Mouse (Mus musculus) layer of hippocampus, adult 2 months (tissue): Measurements from ENCODE around the gene Dcaf4. TPM values are rescaled to one million over a fixed set of nuclear protein-coding genes. Genes with fewer than 3 reads are reported as not detected.

ENCODE experiments used
- DNase-seq, 2 experiments: peaks; one replicate each; pipeline ENCODE4 v3.0.0; 2022; ENCODE audit warnings: low spot score in 2 of 2
- H3K27ac ChIP-seq: fragments of 200-600 bp; 2 replicates; pipeline ENCODE4 v1.8.1; 2022
- H3K4me3 ChIP-seq: fragments of 200-600 bp; 2 replicates; pipeline ENCODE4 v1.8.1; 2022; ENCODE audit warnings: mild to moderate bottlenecking
- CTCF ChIP-seq: fragments of 200-600 bp; conservative IDR thresholded peaks from 2 replicates; pipeline ENCODE4 v1.8.1; 2022; ENCODE audit warnings: antibody characterized with exemption, mild to moderate bottlenecking, moderate library complexity
- total RNA-seq, 2 experiments: library from RNA; stranded (reverse); gene quantifications; 2 replicates each; pipeline ENCODE4 v1.2.3; 2021

The Dcaf4 gene
- total RNA-seq, 2 experiments from 2014 or later = 29.0 to 30.3 TPM

DNA sequence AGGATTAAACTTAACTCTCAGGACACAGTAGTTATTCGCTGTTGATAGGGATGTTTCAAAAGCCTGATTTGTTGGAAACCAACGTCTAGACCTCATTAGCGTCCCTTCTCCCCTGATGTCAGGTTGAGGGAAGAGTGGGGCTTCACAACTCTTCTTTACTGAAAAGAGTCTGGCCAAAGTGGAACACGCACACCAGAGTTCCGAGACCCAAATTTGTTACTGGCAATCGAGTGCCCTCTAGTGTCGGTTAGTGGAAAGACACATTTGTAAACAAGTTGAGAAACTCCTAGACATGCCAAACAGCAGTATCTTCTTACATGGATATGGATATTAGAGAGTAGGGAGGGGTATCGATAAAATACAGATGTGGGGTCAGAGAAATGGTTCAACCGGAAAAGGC lies 18.1 kb upstream of the Dcaf4 start:
- Histone ChIP-seq H3K4me3 (no peak overlapping the region), H3K27ac (no peak overlapping the region)
- TF ChIP-seq CTCF = peak; percentile 93
- DNase-seq = peak; percentile 66 to 82

DNA sequence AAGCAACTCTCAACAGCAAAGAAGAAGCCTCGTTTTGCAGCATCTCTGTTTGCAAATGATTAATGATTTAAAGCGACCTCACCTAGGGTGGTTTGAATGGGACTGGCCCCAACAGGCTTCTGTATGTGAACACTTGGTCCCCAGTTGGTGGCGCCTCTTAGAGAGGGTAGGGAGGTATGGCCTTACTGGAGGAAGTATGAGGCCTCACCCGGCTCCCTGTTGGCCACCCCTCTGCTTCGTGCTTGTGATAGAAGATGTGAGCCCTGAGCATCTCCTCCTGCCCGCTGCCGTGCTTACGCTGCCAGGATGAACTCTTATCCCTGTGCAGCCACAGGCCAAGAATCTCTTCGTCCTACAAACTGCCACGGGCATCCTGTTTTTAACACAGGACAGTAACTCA lies 13.7 kb upstream of the Dcaf4 start:
- Histone ChIP-seq H3K4me3 (no peak overlapping the region), H3K27ac (no peak overlapping the region)
- DNase-seq = no peak
- no peak for TF ChIP-seq CTCF

DNA sequence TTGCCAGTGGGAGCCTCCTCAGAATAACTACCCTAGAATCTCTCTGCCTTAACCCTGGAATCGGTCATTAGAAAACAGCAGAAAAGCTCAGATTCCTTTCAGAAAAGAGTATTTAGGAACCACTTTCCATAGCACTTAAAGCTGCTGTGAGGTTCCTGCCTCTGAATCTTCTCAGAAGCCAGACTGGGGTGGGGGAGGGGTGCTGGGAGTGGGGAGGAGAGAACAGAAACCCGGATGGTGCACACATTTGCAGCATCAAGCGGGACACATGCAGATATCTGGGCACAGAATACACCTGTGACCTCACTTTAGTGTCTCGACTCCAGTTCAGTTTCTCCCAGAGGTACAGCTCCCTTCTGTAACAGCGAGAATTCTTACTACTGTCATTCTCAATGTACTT lies 9.7 kb upstream of the Dcaf4 start:
- Histone ChIP-seq H3K27ac (no peak overlapping the region), H3K4me3 (no peak overlapping the region)
- DNase-seq = no peak
- no peak for TF ChIP-seq CTCF

- TF ChIP-seq CTCF = no peak
- Histone ChIP-seq H3K4me3 (no peak overlapping the region), H3K27ac (0 out of 2 replicates have a peak overlapping the region, but pooled peaks have one; percentile 4)
- no peak for DNase-seq
These were observed 7.5 kb upstream of the Dcaf4 start for GRCm38 (mm10) chr12:83512783-83513182.

DNA sequence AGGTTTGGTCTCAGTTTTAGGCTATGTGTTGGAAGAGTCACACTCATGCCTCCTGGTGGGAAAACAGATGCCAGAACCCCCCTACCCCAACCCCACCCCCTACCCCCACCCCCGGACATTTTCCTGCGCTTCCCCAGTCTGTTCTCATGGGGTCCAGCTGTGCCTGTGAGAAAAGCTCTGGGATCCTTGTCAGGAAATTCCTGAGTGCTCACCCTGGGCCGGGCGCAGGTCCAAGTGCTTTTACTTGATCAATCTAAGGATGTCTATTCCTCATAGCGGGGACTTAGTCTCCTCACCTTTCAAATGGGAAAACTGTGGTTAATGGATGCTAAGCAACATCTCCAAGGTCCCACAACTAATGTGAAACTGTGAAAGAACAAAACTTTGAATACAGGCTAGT lies 7.1 kb upstream of the Dcaf4 start:
- no peak for DNase-seq
- no peak for TF ChIP-seq CTCF
- no peak overlapping the region for H3K27ac ChIP-seq

DNA sequence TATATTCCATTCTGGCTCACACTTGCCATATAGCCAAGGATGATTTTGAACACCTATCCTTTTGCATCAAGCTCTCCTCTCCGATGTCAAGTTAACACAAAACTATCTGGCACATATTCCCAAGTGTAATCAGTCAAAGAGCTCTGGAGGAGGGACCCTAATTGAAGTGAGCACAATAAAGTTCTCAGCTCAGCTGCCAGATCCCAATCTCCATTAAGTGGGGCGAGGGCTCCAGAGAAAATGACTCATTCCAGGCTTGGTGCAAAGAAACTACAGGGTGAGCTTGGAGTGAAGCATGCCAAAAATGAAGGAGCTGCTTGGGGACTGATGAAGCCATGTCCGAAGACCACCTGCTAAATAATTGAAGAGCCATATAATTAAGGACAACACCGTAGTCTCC lies 6.0 kb upstream of the Dcaf4 start:
- Histone ChIP-seq H3K27ac (no peak overlapping the region), H3K4me3 (no peak overlapping the region)
- TF ChIP-seq CTCF = no peak
- no peak for DNase-seq

More for the DNA sequence above, 7.1 kb upstream of the Dcaf4 start:
- H3K4me3 ChIP-seq = no peak overlapping the region

- Histone ChIP-seq H3K27ac (no peak overlapping the region), H3K4me3 (no peak overlapping the region)
- TF ChIP-seq CTCF = no peak
- no peak for DNase-seq
These were observed 2.7 kb upstream of the Dcaf4 start for GRCm38 (mm10) chr12:83517580-83517979.

- no peak for DNase-seq
- Histone ChIP-seq H3K4me3 (peak overlapping the region; percentile 76), H3K27ac (peak overlapping the region; percentile 84; the same call in 1 of the 2 replicates)
- no peak for TF ChIP-seq CTCF
These were observed 817 bp downstream of the Dcaf4 start for GRCm38 (mm10) chr12:83521083-83521482.

DNA sequence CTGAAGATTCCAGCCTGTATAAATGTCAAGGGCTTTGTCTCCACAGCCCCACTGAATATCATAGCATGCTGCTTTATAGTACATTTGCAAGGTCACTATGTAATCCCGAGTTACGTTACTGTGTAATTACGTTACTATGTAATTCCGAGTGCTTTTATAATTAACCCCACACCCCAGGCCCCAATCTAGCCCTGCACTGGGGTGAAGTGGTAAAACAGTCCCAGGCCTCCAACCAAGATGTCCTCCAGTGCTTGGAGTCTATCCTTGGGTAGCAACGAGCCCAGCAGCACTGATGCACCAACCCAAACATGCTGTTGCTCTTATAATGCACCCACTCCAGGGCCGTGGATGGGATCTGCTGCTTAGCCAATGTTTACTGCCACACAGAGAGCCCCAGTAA lies 2.8 kb downstream of the Dcaf4 start:
- no peak for DNase-seq
- H3K4me3 ChIP-seq = no peak overlapping the region
- TF ChIP-seq CTCF = no peak
- H3K27ac ChIP-seq = no peak overlapping the region

DNA sequence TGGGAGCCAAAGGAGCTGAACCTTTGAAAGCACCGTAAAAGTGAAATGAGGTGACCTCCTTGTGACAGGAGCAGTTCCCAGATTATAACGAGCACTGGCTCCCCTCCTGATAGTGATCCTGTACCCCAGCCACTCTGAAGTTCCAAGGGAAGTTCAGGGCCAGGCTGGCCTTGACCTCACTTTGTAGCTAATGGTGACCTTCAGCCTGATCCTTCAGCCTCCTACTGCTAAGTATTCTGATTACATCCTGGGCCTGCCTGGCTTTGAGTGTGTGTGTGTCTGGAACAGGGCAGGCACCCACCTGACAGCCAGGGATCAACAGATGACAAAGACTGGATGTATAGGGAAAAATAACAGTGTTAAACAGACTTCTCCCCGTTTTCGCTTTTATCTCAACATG lies 3.6 kb downstream of the Dcaf4 start:
- H3K27ac ChIP-seq = no peak overlapping the region
- no peak for DNase-seq
- H3K4me3 ChIP-seq = no peak overlapping the region
- no peak for TF ChIP-seq CTCF

GRCm38 (mm10) chr12:83524329-83524728 lies 4.1 kb downstream of the Dcaf4 start:
- peak; percentile 33 for TF ChIP-seq CTCF
- DNase-seq = no peak
- H3K4me3 ChIP-seq = no peak overlapping the region
- H3K27ac ChIP-seq = no peak overlapping the region

DNA sequence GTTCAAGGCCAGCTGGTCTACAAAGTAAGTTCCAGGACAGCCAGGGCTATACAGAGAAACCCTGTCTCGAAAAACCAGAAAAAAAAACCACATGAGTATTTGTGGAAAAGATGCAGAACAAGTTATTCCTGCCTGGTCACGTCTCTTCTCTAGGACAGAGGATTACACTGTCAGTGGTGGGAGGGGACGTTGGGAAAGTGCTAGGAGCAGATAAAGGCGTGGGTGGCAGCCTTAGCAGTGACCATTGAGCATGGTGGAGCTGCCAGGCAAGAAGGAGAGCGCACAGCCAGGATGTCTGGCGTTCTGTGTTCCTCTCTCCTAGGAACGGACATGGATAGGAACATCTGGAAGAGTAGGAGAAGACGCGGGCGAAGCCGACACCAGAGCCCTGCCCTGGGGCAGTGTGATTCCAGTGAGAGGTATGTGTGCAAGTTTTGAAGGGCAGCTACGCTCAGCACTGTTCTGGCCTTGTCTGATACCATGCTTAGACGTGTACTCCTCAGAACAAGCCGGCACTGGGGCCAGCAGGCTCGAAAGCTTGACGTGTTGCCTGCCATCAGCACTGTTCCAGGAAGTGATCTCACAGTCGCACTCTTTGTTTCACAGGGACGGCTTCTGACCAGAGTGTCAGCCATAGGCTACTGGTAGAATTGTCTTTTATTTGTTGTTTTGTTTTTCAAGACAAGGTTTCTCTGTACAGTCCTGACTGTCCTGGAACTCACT lies 5.7 kb downstream of the Dcaf4 start:
- no peak for DNase-seq
- H3K4me3 ChIP-seq = no peak overlapping the region
- H3K27ac ChIP-seq = no peak overlapping the region
- no peak for TF ChIP-seq CTCF

DNA sequence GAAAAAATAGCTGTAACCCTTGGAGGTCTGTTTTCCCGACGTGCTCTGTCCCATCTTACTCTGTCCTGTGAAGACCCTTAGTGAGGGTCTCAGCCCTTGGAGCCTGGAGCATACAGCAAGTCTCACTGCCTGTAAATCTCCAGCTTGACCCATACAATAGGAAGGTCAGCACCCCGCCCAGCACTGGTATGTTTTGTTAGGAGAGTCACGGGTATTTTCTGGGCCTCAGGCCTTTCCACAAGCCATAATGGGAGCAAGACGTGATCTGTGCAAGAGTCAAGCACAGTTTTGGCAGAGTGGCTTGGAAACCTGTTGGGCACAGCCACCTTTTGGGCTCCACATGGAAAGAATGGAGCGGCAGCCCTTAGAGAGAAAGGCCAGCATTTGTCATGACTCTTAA lies 7.5 kb downstream of the Dcaf4 start:
- TF ChIP-seq CTCF = no peak
- Histone ChIP-seq H3K4me3 (no peak overlapping the region), H3K27ac (no peak overlapping the region)
- no peak for DNase-seq

DNA sequence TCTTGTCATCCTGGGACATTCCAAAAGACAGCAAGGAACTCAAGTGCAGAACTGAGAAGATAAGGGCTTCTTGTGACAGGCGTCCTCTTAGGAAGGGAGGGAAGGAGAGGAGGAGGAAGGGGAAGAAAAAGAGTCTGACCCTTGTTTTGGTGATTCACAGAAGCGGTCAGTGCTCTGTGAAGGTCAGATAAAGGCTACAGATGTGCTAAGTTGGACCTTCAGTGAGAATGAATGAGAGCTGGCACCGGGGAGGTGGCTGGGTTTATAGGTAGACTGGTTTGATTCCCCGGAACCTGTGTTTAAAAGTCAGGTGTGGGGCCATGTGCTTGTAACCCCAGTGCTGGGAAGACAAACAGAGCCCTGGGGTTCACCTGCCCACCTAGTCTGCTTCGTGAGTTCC lies 8.4 kb downstream of the Dcaf4 start:
- no peak for TF ChIP-seq CTCF
- DNase-seq = no peak
- H3K4me3 ChIP-seq = no peak overlapping the region
- H3K27ac ChIP-seq = no peak overlapping the region
